Mouse (Mus musculus): ENCODE data around the gene Exosc8. TPM values are rescaled to one million over a fixed set of nuclear protein-coding genes. Genes with fewer than 3 reads are reported as not detected.
A peak's percentile ranks its signal among the peaks of the same experiment; 100 is the strongest.
"Not testable (repeated sequence)": the region's sequence is repeated elsewhere in the genome, so short reads cannot be mapped to it uniquely, and the experiment has no call there.

Exosc8 gene
- total RNA-seq, 2 experiments from 2014 or later: 19.0 to 22.1 TPM

DNA sequence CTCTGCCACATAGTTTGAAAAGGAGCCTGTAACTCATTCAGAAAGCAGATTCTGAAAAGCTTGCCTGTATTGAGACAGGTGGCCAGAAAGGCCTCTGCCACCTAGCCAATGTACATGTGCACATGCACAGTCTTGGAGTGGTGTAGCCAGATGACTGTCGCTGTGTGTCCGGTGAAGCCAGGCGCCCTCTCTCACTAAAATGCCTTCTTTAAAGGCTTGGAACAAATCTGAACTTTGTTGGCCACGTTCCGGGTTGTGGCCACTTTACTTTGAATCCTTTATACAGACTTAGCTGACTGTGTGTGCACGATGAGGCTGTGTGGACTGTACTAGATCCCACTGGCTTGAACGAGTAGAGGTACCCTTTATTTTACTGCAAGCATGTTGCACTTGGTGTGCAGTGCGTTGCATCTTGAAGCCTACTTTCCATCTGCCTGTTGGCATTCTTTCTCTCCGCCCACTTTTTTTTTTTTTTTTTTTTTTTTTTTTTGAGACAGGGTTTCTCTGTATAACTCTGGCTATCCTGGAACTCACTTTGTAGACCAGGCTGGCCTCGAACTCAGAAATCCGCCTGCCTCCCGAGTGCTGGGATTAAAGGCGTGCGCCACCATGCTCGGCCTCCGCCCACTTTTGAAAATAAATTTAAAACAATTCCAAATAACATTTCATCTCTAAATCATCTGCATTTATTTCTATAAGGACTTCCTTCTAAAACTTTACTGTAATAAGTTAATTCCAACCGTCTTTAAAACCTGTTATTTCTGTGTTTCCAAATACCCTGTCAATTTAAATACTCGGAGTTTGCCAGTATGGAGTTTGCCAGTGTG, 1.1 kb upstream of the Exosc8 start:
- peak in 1 of 2 experiments; percentile 13 for DNase-seq
- intact Hi-C loops (cut with DNase I): loop anchor here (5.0 kb wide), 1 partner anchor 71 kb away; the partner anchor contains the start of gene Rfxap

DNA sequence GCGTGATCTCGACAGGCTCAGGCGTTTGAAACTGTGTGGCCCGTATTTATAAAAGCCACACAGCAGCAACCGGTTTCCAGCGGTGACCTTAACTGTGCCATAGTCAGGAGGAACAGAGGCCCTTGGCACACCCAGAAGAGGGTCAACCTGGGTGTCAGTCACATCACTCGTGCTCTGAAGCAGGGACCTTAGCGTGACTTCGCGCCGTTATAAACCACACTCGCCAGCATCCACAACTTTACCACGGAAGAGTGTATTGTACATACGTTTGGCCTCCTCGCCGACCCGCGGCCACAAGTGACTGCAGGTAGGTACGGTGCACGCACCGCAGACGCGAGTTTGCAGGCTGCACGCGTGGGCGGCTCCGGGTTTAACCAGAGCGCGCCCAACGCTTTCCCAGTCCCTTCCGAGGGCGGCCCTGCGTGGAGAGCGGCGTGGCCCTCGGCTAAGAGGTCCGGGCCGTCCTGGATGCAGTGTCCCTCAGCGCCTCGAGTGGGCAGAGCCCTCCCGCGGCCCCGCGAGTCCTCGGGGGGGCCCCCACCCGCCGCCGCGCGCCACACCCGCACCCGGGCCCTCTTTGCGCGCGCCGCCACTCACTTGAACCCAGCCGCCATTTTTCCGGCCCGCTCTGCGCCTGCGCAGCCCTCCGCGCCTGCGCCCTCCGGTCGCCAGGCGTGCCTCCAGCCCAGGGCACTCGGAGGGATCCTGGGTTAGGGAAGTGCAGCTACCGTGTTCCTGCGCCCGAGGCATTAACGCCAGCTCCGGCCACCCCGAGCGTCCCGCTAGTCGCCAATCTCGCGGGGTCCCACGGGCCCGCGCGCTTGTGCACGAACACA, 564 bp downstream of the Exosc8 start:
- DNase-seq: peak; percentile 90 to 95
- intact Hi-C loops (cut with DNase I): loop anchor here (5.0 kb wide), 2 partner anchors 37 to 73 kb away; partner anchors contain the start of gene Rfxap

DNA sequence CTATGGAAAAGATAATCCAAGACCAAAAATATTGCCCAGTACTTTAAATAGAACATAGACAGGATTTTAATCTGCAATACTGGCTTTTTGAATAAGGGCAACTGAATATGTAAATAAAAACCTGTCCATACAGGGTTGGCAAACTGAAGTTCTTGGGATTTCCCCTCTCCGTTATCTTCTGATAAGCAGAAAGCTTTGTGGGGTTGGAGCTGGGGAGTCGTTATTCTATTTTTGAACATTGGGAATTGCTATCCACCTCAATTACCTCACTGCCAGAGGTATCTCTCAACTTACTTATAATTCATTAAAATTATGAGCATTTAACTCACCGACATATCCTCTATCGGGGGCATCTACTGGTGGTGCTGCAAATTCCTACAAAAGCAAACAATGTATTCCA, 2.8 kb downstream of the Exosc8 start:
- intact Hi-C loops (cut with DNase I): loop anchor here (5.0 kb wide), 1 partner anchor 35 kb away; no protein-coding TSS in a partner anchor
- no peak for DNase-seq

DNA sequence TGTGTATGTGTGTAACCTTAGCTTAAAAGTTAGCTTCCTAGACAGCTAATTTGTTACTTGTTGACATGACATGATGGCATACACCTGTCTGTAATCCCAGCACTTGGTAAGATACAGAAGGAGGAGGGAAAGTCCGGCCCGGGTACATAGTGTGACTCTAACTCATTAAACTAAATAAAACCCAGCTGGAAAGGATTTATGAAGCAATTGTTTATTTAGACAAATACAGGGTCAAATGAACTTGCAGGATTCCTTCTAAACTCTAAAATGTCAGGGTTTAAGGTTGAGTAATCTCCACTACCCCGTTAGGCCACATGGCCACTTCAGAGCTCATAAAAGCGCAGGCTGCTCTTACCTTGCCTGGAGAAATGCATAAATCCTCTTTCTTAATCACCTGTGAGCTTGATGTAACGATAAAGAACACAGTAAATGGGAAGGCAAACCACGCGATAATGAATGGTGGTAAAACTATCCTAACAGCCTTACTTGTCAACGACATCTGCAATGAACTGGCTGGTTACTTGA, 3.5 kb downstream of the Exosc8 start:
- no peak for DNase-seq
- intact Hi-C loops (cut with DNase I): loop anchor here (5.0 kb wide), 1 partner anchor 34 kb away; no protein-coding TSS in a partner anchor

DNA sequence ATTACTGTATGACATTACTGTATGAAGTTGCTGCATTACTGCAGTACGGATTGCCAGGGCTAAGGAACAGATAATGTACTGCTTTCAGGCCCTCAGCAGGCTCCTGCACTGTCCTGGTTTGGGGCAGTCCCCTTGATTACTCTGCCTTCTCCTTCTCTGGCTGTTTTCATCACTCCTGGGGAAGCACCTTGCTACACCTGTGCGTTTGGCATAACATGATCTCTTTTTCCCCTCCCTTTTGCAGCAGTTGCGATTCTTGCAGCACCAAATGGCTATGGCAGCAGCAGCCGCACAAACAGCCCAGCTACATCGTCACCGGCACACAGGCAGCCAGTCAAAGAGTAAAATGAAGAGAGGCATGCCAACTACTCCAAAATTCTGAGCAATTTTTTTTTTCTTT, 7.1 kb downstream of the Exosc8 start:
- DNase-seq: no peak
- intact Hi-C loops (cut with DNase I): no loop called here

DNA sequence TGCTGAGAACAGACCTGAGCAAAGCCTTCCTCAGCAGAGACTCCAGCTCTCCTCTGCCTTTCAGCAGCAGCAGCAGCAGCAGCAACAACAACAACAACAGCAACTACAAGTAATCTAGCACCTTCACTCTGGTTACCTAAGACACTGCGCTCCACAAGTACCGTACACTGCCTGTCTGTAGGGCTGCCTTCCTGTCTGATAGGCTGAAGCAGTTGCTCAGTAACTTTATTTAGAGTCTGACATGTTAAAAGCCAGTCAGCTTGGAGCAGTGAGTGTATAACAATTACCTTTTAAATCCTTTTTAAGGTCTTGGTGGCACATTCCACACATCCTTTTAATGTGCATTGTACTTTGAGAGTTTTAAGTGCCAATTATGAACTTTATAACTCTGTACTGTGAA, 7.6 kb downstream of the Exosc8 start:
- no peak for DNase-seq
- intact Hi-C loops (cut with DNase I): no loop called here

DNA sequence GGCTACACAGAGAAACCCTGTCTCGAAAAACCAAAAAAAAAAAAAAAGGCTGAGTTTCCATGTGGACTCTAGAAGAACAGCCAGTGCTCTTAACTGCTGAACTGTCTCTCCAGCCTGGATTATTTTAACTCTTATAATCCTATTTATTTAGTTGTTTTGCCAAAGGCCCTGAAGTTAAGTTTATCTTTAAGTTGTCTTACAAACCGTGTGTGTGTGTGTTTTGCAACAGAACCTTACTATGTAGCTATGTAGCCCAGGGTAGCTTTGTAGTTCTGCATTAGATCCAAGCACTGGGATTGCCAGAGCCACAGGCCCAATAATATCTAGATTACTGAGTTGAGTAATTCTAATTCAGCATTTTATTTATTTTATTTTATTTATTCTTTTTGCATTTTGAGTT, 9.8 kb downstream of the Exosc8 start:
- intact Hi-C loops (cut with DNase I): no loop called here

DNA sequence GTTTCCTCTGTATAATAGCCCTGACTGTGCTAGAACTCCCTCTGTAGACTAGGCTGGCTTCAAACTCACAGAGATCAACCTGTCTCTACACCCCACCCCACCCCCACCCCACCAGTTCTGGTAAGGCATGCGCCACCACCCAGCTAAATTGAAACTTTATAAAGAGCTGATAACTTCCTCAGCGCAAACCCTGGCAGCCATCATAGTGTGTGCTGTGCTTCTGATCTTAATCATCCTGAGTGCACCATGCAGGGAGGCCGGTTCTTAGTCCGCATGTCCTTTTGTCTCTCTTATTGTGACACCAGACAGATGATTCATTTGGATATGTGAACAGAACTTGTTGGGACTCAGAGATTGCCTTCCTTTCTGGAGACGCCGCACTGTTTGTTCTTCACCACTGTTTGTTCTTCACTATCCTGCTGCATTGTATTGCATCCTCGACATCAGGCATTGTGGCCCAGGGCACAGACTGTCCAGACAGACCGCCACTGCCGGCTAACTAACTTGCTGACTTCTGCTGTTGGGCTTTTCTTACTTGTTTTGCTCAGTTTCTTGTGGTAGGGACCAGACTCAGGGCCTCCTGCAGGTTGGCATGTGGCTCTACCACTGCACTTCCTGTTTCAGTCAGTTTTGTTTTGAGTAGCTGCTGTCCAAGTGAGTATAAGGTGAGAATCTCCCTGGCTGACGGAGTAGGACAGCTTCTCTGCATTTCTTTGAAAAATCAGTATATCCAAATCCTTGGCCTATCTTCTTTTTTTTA, 11.3 kb downstream of the Exosc8 start:
- DNase-seq: no peak
- intact Hi-C loops (cut with DNase I): no loop called here

More for the DNA sequence above, 9.8 kb downstream of the Exosc8 start:
- DNase-seq: no peak

DNA sequence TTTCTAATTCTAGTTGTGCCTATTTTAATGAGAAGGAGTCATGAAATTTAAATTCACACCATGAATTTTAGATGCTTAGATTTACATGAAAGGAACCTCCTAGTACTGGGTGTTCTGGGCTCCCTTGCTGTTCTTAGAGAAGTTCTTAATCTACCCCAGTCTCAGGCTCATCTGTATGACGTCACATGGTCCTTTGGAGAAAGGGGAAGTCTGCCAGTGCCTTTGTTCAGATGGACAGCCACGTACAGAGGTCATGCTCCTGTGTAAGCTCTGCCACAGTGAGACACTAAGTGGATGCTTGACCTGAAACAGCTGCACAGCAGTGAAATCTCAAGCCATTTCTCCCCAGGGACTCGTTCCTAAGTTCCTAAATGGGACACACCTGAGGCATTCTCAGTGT, 16.2 kb downstream of the Exosc8 start:
- intact Hi-C loops (cut with DNase I): no loop called here
- no peak for DNase-seq

DNA sequence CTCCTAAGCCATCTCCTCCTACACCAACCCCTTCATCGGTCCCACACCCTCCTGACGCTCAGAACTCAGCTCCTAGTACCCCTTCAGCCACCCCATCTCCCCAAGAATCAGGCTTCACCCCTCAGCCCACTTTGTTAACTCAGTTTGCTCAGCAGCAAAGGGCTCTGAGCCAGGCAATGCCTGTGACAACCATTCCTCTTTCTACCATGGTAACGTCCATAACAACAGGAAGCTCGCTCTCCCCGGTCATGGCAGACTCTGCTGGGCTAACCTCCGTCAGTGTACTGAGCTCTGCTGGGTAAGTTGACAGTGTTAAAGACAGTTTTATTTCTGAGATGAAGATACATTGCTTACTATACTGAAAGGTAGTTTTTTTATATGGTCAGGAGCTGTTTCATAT, 17.8 kb downstream of the Exosc8 start:
- no peak for DNase-seq
- intact Hi-C loops (cut with DNase I): no loop called here

DNA sequence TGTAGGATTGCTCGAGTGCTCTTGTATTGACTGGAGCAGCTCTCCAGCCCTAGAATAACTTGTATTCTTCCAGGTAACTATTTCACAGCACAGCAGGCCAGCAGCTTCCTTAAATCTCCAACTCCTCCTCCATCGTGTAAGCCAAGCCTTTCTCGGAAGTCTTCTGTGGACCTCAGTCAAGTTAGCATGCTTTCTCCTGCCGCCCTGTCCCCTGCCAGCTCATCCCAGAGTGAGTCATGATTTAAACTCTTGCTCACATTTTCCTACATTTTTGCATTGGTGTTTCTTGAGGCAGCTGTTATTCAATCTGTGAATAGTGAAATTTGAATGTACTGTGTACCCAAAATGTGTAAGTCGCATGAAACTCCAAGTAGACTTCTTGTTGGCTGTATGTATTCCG, 19.7 kb downstream of the Exosc8 start:
- intact Hi-C loops (cut with DNase I): no loop called here
- DNase-seq: no peak

DNA sequence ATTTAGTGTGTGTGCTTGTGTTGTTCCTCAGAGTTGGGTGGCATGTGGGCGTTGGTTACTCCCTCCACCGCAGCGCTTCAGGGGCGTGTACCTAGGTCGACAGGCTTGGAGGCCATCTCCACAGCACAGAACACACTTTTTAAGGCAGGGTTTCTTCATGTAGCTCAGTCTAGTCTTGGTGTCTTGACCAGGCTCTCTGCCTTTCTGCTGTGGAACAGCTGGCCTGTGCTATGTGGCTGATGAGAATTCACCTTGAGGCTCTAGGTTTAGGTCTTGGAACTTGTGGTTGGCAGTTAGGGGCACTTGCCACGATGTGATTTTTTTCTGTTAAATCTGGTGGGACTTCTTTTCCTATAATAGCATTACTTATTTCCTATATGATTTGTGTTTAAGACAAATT, 20.9 kb downstream of the Exosc8 start, which contains the start of gene Gm21958:
Gm21958 (minus strand) TSS at position 101 of the 400 bp plus-strand sequence.
- intact Hi-C loops (cut with DNase I): no loop called here
- DNase-seq: no peak

DNA sequence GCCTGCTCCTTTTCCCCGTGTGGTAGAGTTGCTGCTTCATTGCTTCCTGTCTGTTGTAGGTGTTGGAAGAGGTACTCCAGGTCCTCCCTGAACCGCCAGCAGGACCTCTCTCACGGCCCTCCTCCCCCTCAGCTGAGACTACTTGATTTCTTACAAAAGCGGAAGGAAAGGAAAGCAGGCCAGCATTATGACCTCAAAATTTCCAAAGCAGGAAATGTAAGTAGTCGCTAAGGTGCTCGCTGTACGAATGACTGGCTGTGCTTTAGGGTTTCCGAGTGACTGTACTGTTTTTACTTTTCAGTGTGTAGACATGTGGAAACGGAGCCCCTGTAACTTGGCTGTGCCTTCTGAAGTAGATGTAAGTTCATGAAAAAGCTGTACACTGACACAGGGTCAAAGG, 26.2 kb downstream of the Exosc8 start:
- DNase-seq: no peak
- intact Hi-C loops (cut with DNase I): no loop called here

DNA sequence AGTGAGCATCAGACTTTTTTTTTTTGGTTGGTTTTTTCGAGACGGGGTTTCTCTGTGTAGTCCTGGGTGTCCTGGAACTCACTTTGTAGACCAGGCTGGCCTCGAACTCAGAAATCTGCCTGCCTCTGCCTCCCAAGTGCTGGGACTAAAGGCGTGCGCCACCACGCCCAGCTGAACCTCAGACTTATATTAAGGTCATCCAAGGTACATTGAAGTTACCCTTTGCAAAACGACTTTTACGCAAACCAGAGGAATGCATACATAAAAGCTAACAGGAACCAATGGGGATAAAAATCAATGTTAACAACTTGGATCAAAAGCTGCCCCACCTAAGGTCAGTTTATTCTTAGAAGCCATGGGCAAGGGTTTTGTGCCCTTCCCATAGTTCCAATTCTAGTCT, 31.1 kb downstream of the Exosc8 start:
- DNase-seq; intact Hi-C loops (cut with DNase I): not testable (repeated sequence)

DNA sequence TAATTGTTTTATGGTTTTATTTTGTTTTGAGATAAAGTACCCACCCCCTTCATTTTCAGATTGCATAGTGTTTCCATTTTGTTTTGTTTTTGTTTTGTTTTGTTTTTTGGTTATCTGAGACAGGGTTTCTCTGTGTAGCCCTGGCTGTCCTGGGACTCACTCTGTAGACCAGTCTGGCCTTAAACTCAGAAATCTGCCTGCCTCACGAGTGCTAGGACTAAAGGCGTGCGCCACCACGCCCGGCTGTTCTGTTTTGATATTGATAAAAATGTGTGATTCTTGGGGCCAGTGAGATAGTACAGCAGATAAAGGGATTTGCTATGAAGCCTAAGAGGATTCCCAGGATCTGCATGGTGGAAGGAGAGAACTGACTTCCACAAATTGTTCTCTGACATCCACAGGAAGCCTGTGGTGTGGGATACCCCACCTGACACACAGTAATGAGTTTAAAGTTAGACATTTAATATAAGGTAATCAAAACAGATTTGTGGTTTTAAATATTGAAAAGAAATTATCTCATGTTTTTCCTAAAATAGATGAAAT, 35.4 kb downstream of the Exosc8 start:
- no peak for DNase-seq
- intact Hi-C loops (cut with DNase I): loop anchor here (5.0 to 10.0 kb wide), 2 partner anchors 32 to 965 kb away; no protein-coding TSS in a partner anchor

DNA sequence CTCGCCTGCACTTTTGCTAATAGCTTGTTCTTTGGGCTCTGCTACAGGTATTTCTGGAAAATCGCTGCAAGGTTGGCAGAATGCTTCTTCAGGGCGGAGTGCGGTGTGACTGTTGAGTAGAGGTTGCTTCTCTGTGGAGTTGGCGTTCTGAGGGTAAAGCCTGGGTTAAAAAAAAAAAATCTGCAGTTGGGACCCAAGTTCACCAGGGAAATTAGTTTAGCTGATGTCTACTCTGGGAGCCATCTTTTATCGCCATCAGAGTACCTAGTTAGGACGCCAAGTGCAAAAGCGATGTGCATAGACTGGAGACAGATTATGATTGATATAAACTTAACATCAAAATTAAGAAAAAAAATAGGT, 42.2 kb downstream of the Exosc8 start:
- no peak for DNase-seq
- intact Hi-C loops (cut with DNase I): loop anchor here (10.0 kb wide), 1 partner anchor 958 kb away; no protein-coding TSS in a partner anchor

DNA sequence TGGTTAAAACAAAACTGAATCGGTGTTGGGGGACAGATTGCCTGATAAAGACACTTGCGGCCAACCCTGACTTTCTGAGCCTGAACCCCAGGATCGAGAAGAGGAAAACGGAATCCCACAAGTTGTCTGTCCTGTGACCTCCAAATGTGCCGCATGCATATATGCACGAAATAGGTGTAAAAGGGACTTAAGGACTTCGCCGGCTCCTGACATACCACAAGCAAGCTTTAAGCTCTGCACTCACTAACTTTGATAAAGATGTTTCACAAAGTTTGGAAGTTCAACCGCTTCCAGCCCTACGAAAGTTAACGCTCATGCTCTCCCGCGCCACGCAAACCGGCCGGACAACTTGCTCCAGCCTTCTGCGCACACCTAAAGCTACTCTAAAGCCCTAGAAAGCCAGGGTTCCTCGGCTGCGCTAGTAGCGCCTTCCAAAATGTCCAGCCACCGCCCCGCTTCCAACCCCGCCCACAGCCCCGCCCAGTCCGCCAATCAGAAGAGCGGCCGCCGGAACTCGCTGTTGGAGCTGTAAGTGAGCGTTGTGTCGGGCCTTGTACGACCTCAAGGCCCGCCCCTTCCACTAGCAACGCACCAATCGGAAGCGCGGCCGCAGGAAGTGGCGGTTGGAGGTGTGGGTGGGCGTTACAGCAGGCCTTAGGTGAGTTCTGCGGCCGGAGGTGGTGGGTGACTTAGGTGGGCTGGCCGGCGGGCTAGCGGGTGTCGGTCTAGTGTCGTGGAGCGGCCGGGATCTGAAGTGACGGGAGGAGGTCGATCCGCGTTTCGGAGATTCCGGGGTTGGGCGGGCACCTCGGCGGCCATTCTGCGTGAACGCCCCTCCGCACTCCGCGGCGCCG, 42.8 kb downstream of the Exosc8 start, which contains the start of gene Supt20:
Supt20 (plus strand) TSS at position 606 of the 854 bp plus-strand sequence.
- DNase-seq: peak; percentile 89 to 92
- intact Hi-C loops (cut with DNase I): loop anchor here (10.0 kb wide), 1 partner anchor 958 kb away; no protein-coding TSS in a partner anchor

DNA sequence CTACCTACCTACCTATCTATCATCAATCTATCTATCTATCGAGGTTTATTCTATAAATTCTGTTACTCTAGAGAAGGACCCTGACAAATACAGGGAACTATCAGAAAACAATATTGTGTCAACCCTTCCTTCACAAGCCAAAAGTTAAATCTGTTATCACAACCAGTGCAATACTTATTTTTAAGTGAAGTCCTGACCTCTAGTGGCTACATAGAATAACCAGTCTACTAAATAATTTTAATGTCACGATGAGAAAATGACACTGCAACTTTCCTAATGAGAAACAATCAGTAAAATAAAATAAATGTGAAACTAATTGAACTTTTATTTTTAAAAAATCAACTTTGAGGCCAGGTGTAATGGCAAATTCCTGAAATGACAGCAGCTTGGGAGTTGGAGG, 46.1 kb downstream of the Exosc8 start:
- intact Hi-C loops (cut with DNase I): loop anchor here (2.0 to 10.0 kb wide), 2 partner anchors 336 to 824 kb away; partner anchors contain the start of gene Ufm1

DNA sequence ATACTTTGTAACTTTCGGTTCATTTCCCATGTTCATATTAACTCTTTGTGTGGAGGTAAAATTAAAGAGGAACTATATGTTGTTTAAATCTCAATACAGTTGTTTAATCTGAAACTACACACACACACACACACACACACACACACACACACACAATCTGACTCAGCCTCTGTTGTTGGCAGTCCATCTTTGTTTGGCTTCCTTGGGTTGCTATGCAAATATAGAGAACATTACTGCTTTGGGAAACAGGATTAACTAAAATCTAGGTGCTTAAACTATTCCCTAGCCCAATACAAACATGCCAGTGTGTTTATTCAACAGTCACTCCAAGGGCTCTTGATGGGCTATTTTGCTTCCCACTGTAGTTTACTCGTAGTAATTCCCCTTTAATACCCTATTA, 47.9 kb downstream of the Exosc8 start:
- intact Hi-C loops (cut with DNase I): loop anchor here (10.0 kb wide), 1 partner anchor 822 kb away; the partner anchor contains the start of gene Ufm1
- no peak for DNase-seq

More for the DNA sequence above, 46.1 kb downstream of the Exosc8 start:
- no peak for DNase-seq
